Mouse (Mus musculus): Measurements from ENCODE around the gene Kctd12.

- no peak for TF ChIP-seq ELF1 (IDR thresholded peaks at IDR 0.05; ENCODE audit: low read depth, low read length)
- no peak for TF ChIP-seq GABPA (IDR thresholded peaks at IDR 0.05; ENCODE audit: low read depth, low read length)
- no peak for TF ChIP-seq EP300 (IDR thresholded peaks at IDR 0.05; ENCODE audit: low read depth in 1 of 2, low read length in 2 of 2)
- TF ChIP-seq POLR2A (IDR thresholded peaks at IDR 0.05; ENCODE audit: control insufficient read depth in 1 of 2, insufficient read depth in 1 of 2, low read depth in 1 of 2, low read length in 2 of 2, poor library complexity in 1 of 2): no peak
- no peak for TF ChIP-seq CTCF (IDR thresholded peaks at IDR 0.05 in 2 of 3, conservative IDR thresholded peaks at IDR 0.05 in 1 of 3; ENCODE audit: control insufficient read depth in 1 of 3, insufficient read depth in 1 of 3, low read depth in 2 of 3, low read length in 3 of 3, poor library complexity in 1 of 3, severe bottlenecking in 1 of 3)
- no peak for TF ChIP-seq TCF12 (IDR thresholded peaks at IDR 0.05; ENCODE audit: low read depth, low read length)
- TF ChIP-seq E2F4 (IDR thresholded peaks at IDR 0.05; ENCODE audit: borderline replicate concordance, low read depth, low read length): no peak
- no peak for TF ChIP-seq NRF1 (IDR thresholded peaks at IDR 0.05; ENCODE audit: insufficient read depth, low read depth, low read length, poor library complexity, severe bottlenecking)
- no peak for TF ChIP-seq SMC3 (IDR thresholded peaks at IDR 0.05; ENCODE audit: low read depth, low read length)
- no peak for TF ChIP-seq MYB (IDR thresholded peaks at IDR 0.05; ENCODE audit: low read depth, low read length)
- no peak for TF ChIP-seq ZC3H11A (IDR thresholded peaks at IDR 0.05; ENCODE audit: low read depth, low read length)
- TF ChIP-seq RCOR1 (IDR thresholded peaks at IDR 0.05; ENCODE audit: low read depth, low read length): no peak
- no peak for TF ChIP-seq TAL1 (IDR thresholded peaks at IDR 0.05; ENCODE audit: low read length)
- TF ChIP-seq ZKSCAN1 (IDR thresholded peaks at IDR 0.05; ENCODE audit: low read depth, low read length): no peak
Observed at GRCm38 (mm10) chr14:102962019-102962418, 20.4 kb downstream of the Kctd12 start.
